Mouse (Mus musculus) limb, embryonic 15.5 days (tissue): ENCODE results near the gene Dnajb4. TPM values are rescaled to one million over a fixed set of nuclear protein-coding genes. Genes with fewer than 3 reads are reported as not detected.
A peak's percentile ranks its signal among the peaks of the same experiment; 100 is the strongest.
"Not testable (repeated sequence)": the region's sequence is repeated elsewhere in the genome, so short reads cannot be mapped to it uniquely, and the experiment has no call there.

Source experiments
- ATAC-seq: fragments of 200-750 bp; cut with Nextera tagmentation; 2 replicates; pipeline ENCODE4 v1.8.0; 2017; ENCODE audit warnings: low read depth, moderate TSS enrichment; ENCODE audit not compliant: insufficient number of reproducible peaks, low FRiP score, low TSS enrichment
- H3K27ac ChIP-seq: fragments of 300-500 bp; sonication (generic); 2 replicates; pipeline ENCODE4 v1.5.1; 2015; ENCODE audit warnings: moderate library complexity, mild to moderate bottlenecking, inconsistent platforms
- H3K27me3 ChIP-seq: fragments of 300-500 bp; sonication (generic); 2 replicates; pipeline ENCODE4 v1.6.1; 2015; ENCODE audit warnings: inconsistent platforms
- H3K36me3 ChIP-seq: fragments of 300-500 bp; sonication (generic); 2 replicates; pipeline ENCODE4 v1.6.1; 2015; ENCODE audit warnings: inconsistent platforms
- H3K4me1 ChIP-seq: fragments of 300-500 bp; sonication (generic); 2 replicates; pipeline ENCODE4 v1.6.1; 2015; ENCODE audit warnings: inconsistent platforms
- H3K4me2 ChIP-seq: fragments of 300-500 bp; sonication (generic); 2 replicates; pipeline ENCODE4 v1.6.1; 2015; ENCODE audit warnings: mild to moderate bottlenecking, inconsistent platforms
- H3K4me3 ChIP-seq: fragments of 300-500 bp; sonication (generic); 2 replicates; pipeline ENCODE4 v1.5.1; 2015; ENCODE audit warnings: mild to moderate bottlenecking, inconsistent platforms
- H3K9ac ChIP-seq: fragments of 300-500 bp; sonication (generic); 2 replicates; pipeline ENCODE4 v1.6.1; 2015; ENCODE audit warnings: inconsistent platforms
- H3K9me3 ChIP-seq: fragments of 300-500 bp; sonication (generic); 2 replicates; pipeline ENCODE4 v1.6.1; 2016; ENCODE audit warnings: inconsistent platforms
- WGBS: fragments of 180-500 bp; shearing (Covaris S2); methylation state at CpG from one replicate; pipeline ENCODE4 v1.1.7; 2015; 5-methylcytosine and 5-hydroxymethylcytosine counted together
- polyA plus RNA-seq: library from polyadenylated mRNA; unstranded; fragments of >200 nt; fragmentation: Nextera tagmentation; extraction: Ambion mirVana; gene quantifications from 2 replicates; pipeline ENCODE4 v1.2.1, GENCODE M21; 2015

Gene Dnajb4
- polyA plus RNA-seq, 1 experiment from 2014 or later, result 39.3 TPM

DNA sequence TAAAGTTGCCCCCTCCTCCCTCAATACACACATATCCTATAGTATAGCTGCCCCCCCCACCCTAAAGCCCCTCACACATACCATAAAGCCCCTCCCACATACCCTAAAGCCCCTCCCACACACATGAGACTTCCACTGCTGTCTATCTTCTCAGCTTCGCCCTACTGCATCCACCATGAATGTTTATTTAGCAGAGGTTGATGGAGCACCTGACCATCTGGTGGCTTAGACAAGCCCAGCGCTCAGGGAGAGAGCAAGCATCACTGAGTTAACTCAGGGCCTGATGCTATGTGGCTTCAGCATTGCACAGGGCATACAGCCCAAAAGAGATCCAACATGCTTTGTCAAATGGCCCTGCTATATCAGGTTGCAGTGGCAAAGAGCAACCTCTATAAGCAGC, 57.0 kb downstream of the Dnajb4 start:
- WGBS, result 94% methylated on average over 2 of the region's 2 CpGs
- H3K4me3 ChIP-seq, result no peak overlapping the region
- ATAC-seq, result no peak
- H3K4me1 ChIP-seq, result no peaks in the 10 kb centered on the region
- no peaks in the 10 kb centered on the region for H3K9me3 ChIP-seq
- H3K27me3 ChIP-seq, result 0 out of 2 replicates have a peak, but pooled peaks cover 4% of the 10 kb centered on the region
- H3K9ac ChIP-seq, result no peak overlapping the region
- no peaks in the 10 kb centered on the region for H3K36me3 ChIP-seq
- no peak overlapping the region for H3K4me2 ChIP-seq
- no peak overlapping the region for H3K27ac ChIP-seq

DNA sequence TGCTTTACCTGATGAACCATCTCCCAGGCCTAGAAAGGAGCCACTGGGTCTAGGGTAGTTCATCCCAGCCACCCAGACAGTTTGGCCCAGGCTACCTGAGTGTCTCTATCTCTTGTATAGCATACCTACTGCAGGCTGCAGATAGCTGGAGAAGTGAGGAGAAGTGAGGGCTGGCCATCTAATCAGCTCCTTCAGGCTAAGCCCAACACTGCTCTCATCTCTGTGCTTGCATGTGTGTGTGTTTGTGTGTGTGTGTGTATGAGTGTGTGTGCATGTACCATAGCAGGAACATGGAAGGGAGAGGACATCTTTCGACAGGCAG, 57.7 kb downstream of the Dnajb4 start:
- no peaks in the 10 kb centered on the region for H3K9me3 ChIP-seq
- 0 out of 2 replicates have a peak, but pooled peaks cover 4% of the 10 kb centered on the region for H3K27me3 ChIP-seq
- H3K4me2 ChIP-seq, result no peak overlapping the region
- H3K4me1 ChIP-seq, result no peaks in the 10 kb centered on the region
- 94% methylated on average over 1 of the region's 1 CpGs for WGBS
- no peaks in the 10 kb centered on the region for H3K36me3 ChIP-seq
- H3K9ac ChIP-seq, result no peak overlapping the region
- ATAC-seq, result no peak
- no peak overlapping the region for H3K27ac ChIP-seq
- H3K4me3 ChIP-seq, result no peak overlapping the region

DNA sequence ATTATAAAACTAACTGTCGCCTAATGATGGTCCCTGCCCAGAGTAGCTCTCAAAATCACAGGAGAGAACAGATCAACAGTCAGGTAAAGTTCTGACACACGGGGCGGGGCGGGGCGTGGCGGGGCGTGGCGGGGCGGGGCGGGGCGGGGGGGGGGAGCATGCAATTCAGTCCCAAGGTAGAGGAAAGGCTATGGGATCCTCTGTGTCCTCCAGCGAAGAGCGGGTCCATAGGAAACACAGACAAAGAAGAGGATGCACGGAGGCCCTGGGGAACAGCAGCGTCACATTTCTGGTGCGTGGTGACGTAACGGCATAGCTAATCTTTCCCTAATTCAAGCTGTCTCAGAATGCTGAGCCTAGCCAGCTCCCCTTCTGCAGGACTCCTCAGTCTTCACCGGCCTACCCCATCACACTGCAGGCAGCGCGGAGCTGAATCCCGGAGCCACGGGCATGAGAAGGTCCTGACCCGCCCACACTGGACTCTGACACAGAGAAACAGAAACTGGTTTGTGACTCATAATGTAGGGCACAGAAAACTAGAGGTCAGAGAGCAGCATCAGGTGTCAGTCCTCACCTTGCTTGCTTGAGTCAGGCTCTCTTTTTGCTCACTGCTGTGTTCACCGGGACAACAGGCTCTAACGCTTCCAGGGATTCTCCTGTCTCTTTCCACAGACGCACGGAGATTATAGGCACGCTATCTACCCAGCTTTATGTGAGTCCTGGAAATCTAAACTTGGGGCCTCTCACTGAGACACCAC, 58.2 kb downstream of the Dnajb4 start:
- 58% methylated on average over 29 of the region's 29 CpGs for WGBS
- H3K27ac ChIP-seq, result no peak overlapping the region

DNA sequence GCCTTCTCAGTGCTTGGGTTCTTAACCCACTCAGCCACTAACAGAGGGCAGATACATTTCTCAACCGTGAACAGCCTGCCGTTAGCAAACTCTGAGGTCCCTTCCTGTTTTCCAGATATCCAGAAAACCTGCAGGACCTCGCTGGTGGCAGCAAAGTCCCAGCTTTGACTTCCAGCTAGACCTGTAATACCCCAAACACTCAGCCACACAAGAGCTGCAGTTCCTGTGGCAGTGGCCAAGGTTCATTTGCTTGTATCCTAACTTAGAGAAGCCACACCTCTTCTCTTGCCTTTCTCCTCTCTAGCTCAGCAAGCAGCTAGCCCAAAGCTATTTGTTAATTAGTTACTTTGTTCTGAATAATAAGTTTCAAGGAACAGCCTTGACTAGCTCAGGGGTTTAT, 60.2 kb downstream of the Dnajb4 start:
- H3K9me3 ChIP-seq, result no peaks in the 10 kb centered on the region
- H3K4me3 ChIP-seq, result no peak overlapping the region
- peaks cover 4% of the 10 kb centered on the region; the same call in 1 of the 2 replicates for H3K4me1 ChIP-seq
- H3K9ac ChIP-seq, result no peak overlapping the region
- 44% methylated on average over 3 of the region's 3 CpGs for WGBS
- no peaks in the 10 kb centered on the region for H3K36me3 ChIP-seq
- H3K27ac ChIP-seq, result no peak overlapping the region
- H3K4me2 ChIP-seq, result no peak overlapping the region
- no peaks in the 10 kb centered on the region for H3K27me3 ChIP-seq
- ATAC-seq, result no peak

More for the DNA sequence above, 58.2 kb downstream of the Dnajb4 start:
- H3K9me3 ChIP-seq, result no peaks in the 10 kb centered on the region
- H3K27me3 ChIP-seq, result 0 out of 2 replicates have a peak, but pooled peaks cover 4% of the 10 kb centered on the region
- H3K4me2 ChIP-seq, result 0 out of 2 replicates have a peak overlapping the region, but pooled peaks have one; percentile 17
- no peak overlapping the region for H3K4me3 ChIP-seq
- ATAC-seq, result no peak
- H3K9ac ChIP-seq, result no peak overlapping the region
- H3K36me3 ChIP-seq, result no peaks in the 10 kb centered on the region
- no peaks in the 10 kb centered on the region for H3K4me1 ChIP-seq

DNA sequence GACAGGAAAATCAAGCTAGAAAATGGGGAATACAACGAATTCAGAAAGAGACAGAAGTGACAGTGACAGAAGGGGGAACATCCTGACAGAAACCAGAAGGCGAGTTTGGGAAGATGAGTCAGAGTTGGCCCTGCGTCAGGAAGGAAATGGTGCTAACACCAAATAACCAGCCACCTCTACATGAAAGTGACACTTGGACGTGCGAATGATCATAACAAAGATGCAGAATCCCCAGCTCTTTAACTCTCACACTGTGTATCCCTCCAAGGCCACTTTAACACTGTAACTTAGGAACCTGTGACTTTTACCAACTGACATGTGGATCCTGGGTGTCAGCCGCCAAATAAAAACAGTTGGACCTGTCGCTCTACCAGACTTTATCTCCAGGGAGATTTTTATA, 60.7 kb downstream of the Dnajb4 start:
- no peak for ATAC-seq
- Histone ChIP-seq H3K9me3 (no peaks in the 10 kb centered on the region), H3K36me3 (no peaks in the 10 kb centered on the region), H3K9ac (no peak overlapping the region), H3K4me3 (no peak overlapping the region), H3K4me2 (no peak overlapping the region), H3K27ac (no peak overlapping the region), H3K4me1 (peaks cover 4% of the 10 kb centered on the region; the same call in 1 of the 2 replicates), H3K27me3 (no peaks in the 10 kb centered on the region)
- 47% methylated on average over 7 of the region's 7 CpGs for WGBS

GRCm38 (mm10) chr3:152147085-152147831, 62.8 kb downstream of the Dnajb4 start:
- WGBS, result 64% methylated on average over 12 of the region's 12 CpGs
- ATAC-seq, result no peak

DNA sequence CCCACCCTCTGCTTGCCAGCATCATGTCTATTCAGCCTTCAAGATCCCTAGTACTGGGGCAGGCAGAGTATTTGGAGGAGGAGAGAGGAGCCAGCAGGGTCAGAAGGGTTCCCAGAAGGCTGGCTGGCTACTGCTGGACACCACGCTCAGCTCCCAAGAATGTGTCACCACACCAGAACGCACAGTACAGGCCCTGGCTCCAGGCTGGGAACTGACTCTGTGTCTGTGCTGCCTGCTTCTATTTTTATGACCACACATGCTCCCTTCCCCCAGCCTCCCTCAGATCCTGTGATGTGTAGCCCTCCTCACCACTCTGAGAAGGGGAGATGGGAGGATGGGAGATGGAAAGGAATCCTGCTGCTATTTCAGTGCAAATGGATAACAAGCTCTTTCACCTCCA, 64.9 kb downstream of the Dnajb4 start:
- Histone ChIP-seq H3K4me3 (no peak overlapping the region), H3K9me3 (no peaks in the 10 kb centered on the region), H3K4me1 (peaks cover 4% of the 10 kb centered on the region; the same call in 1 of the 2 replicates), H3K27me3 (no peaks in the 10 kb centered on the region), H3K9ac (no peak overlapping the region), H3K27ac (no peak overlapping the region; the same call in 1 of the 2 replicates), H3K4me2 (no peak overlapping the region), H3K36me3 (no peaks in the 10 kb centered on the region)
- WGBS, result 39% methylated on average over 2 of the region's 2 CpGs
- peak; percentile 80 for ATAC-seq

More at GRCm38 (mm10) chr3:152147085-152147831, 62.8 kb downstream of the Dnajb4 start:
- Histone ChIP-seq H3K27me3 (no peaks in the 10 kb centered on the region), H3K9ac (no peak overlapping the region), H3K36me3 (no peaks in the 10 kb centered on the region), H3K27ac (no peak overlapping the region), H3K9me3 (no peaks in the 10 kb centered on the region), H3K4me2 (no peak overlapping the region), H3K4me3 (no peak overlapping the region), H3K4me1 (peaks cover 4% of the 10 kb centered on the region; the same call in 1 of the 2 replicates)

DNA sequence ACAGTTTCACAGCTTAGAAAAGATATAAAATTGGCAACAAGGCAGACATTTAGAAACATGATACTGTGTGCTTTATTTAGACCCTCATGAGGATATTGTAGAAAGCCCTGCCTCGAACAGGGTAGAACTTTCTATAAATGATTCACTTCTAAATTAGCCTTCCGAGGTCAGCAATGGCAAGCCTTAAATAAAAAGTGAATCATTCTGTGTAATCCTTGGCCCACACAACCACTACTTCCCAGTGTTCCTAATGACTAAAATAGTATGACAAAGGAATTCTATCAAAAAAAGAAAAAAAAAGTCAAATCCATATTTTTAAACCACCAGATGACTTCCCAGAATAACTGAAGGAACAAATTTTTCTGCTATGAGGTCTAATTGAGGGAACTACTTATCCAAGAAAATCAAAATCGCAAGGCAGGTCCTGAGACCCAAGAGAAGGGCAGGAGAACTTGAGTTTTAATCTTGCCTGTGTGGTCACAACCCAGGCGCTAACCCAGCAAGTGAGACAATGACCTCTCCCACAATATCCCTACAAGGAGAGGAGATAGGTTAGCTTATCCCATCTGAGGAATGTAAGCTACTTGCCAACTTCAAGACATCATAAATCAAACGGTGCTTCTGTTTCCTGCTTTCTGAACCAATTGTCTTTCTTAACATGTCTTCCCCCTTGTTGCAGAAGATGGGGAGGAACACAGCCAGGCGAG, 67.0 kb downstream of the Dnajb4 start:
- 62% methylated on average over 6 of the region's 6 CpGs for WGBS
- Histone ChIP-seq H3K36me3 (no peaks in the 10 kb centered on the region), H3K27ac (0 out of 2 replicates have a peak overlapping the region, but pooled peaks have one; percentile 48), H3K4me1 (peaks cover 4% of the 10 kb centered on the region; the same call in 1 of the 2 replicates), H3K4me2 (no peak overlapping the region), H3K9me3 (no peaks in the 10 kb centered on the region), H3K9ac (no peak overlapping the region), H3K4me3 (no peak overlapping the region), H3K27me3 (no peaks in the 10 kb centered on the region)
- no peak for ATAC-seq

DNA sequence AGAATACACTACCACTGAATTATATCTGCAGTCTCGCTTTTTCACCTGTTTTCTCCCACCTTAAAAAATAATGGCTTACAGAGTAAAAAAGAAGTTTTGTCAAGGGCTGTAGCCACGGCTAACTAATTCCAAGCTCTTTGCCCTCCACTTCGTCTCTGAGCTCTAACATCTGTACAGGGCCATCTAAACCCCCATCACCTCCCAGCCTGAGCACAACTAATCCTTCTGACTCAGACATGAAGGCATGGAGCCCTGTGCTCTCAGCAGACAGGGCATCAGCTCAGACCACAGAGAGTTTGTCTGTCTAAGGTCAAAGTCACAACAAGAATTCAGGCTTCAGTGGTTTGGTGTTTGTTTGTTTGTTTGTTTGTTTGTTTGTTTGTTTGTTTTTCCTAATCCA, 68.0 kb downstream of the Dnajb4 start:
- WGBS, result 59% methylated on average over 3 of the region's 3 CpGs
- Histone ChIP-seq H3K4me3 (no peak overlapping the region), H3K9me3 (no peaks in the 10 kb centered on the region), H3K27ac (no peak overlapping the region), H3K27me3 (no peaks in the 10 kb centered on the region), H3K9ac (no peak overlapping the region), H3K4me1 (peaks cover 4% of the 10 kb centered on the region; the same call in 1 of the 2 replicates), H3K4me2 (no peak overlapping the region), H3K36me3 (no peaks in the 10 kb centered on the region)
- ATAC-seq, result no peak

DNA sequence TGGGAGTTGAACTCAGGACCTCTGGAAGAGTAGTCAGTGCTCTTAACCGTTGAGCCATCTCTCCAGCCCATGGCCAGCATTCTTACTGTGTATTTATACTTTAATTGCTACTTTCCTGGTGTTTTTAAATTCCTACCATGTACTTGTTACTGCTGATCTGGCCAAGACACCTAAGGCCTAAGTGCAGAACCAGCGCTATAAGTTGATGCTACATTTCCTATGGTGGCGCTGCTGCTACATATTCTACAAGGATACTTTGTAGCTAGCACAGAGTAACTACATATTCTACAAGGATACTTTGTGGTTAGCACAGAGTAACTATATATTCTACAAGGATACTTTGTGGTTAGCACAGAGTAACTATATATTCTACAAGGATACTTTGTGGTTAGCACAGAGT, 70.8 kb downstream of the Dnajb4 start:
- not testable (repeated sequence) for H3K4me1 ChIP-seq, H3K4me3 ChIP-seq, H3K9me3 ChIP-seq, H3K4me2 ChIP-seq, ATAC-seq, H3K9ac ChIP-seq, H3K27ac ChIP-seq, H3K27me3 ChIP-seq, H3K36me3 ChIP-seq
- 85% methylated on average over 3 of the region's 3 CpGs for WGBS

- not testable (repeated sequence) for H3K4me2 ChIP-seq, H3K4me3 ChIP-seq, H3K9me3 ChIP-seq, H3K27ac ChIP-seq, H3K4me1 ChIP-seq, H3K9ac ChIP-seq, H3K36me3 ChIP-seq, ATAC-seq, H3K27me3 ChIP-seq
- WGBS, result 84% methylated on average over 16 of the region's 16 CpGs
These were observed 74.0 kb downstream of the Dnajb4 start for GRCm38 (mm10) chr3:152136106-152136505.

- H3K9me3 ChIP-seq, result no peaks in the 10 kb centered on the region
- 77% methylated on average over 9 of the region's 9 CpGs for WGBS
- no peaks in the 10 kb centered on the region for H3K36me3 ChIP-seq
- no peak overlapping the region for H3K4me2 ChIP-seq
- no peak overlapping the region for H3K4me3 ChIP-seq
- H3K27ac ChIP-seq, result no peak overlapping the region
- no peak overlapping the region for H3K9ac ChIP-seq
- no peaks in the 10 kb centered on the region for H3K27me3 ChIP-seq
- no peaks in the 10 kb centered on the region for H3K4me1 ChIP-seq
- no peak for ATAC-seq
These were observed 76.5 kb downstream of the Dnajb4 start for GRCm38 (mm10) chr3:152133621-152134020.
